Mouse (Mus musculus) C2C12 (cell line): ENCODE data around the gene Gale.

ENCODE experiments used
- CEBPB ChIP-seq: IDR thresholded peaks from one replicate; pipeline ENCODE4 v1.6.1; 2011; ENCODE audit warnings: low read depth, mild to moderate bottlenecking, control low read depth, moderate library complexity
- CTCF ChIP-seq: IDR thresholded peaks from one replicate; pipeline ENCODE4 v1.5.1; 2011; ENCODE audit not compliant: control insufficient read depth, insufficient read depth, insufficient read length
- FOSL1 ChIP-seq: IDR thresholded peaks from one replicate; pipeline ENCODE4 v1.8.0; 2011; ENCODE audit warnings: mild to moderate bottlenecking, low read length; ENCODE audit not compliant: poor library complexity, insufficient read depth, severe bottlenecking
- MAX ChIP-seq: IDR thresholded peaks from one replicate; pipeline ENCODE4 v1.6.1; 2011; ENCODE audit warnings: mild to moderate bottlenecking, control low read depth
- MYOD1 ChIP-seq: IDR thresholded peaks from one replicate; pipeline ENCODE4 v1.6.1; 2011; ENCODE audit warnings: low read depth; ENCODE audit not compliant: control insufficient read depth, insufficient read length
- MYOG ChIP-seq: IDR thresholded peaks from one replicate; pipeline ENCODE4 v1.6.1; 2011; ENCODE audit not compliant: control insufficient read depth, insufficient read length; ENCODE audit errors: extremely low read depth
- USF1 ChIP-seq: IDR thresholded peaks from one replicate; pipeline ENCODE4 v1.6.1; 2011; ENCODE audit warnings: low read depth, mild to moderate bottlenecking, control low read depth, moderate library complexity

DNA sequence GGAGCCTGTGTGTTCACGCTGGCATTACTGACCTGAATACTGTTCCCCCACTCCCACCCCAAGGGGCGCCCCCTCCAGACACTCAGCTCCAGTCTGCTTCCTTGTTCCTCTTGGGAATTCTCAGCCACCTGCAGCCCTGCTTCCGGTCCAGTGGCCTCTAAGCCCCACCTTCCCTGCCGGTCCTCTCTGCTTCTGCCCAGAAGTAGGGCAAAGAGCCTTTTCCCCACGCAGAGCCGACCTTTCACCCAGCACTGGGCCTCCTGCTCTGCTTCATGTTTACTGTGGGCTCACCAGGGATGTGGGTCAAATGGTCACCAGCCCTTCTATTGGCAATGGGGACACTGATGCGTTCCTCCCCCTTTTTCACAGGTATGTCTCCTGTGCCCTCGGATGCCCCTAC is 5.2 kb upstream of the Gale start:
- TF ChIP-seq CTCF (no peak), MYOD1 (no peak), MYOG (no peak), MAX (no peak), USF1 (no peak), CEBPB (no peak), FOSL1 (no peak)
